Mouse (Mus musculus) macrophage (primary cell): Measurements from ENCODE around the gene Arpp21. TPM values are rescaled to one million over a fixed set of nuclear protein-coding genes. Genes with fewer than 3 reads are reported as not detected.
"Not testable (repeated sequence)": the region's sequence is repeated elsewhere in the genome, so short reads cannot be mapped to it uniquely, and the experiment has no call there.

Experiments
- H3K27ac ChIP-seq: fragments of 350-480 bp; formaldehyde crosslinking; 2 replicates; pipeline ENCODE4 v1.9.0; 2021
- H3K36me3 ChIP-seq: fragments of 350-480 bp; formaldehyde crosslinking; 2 replicates; pipeline ENCODE4 v1.9.0; 2021; ENCODE audit errors: inconsistent target
- H3K4me3 ChIP-seq: fragments of 350-480 bp; formaldehyde crosslinking; 2 replicates; pipeline ENCODE4 v1.9.0; 2021; ENCODE audit errors: inconsistent target
- H3K79me2 ChIP-seq: fragments of 350-480 bp; formaldehyde crosslinking; 2 replicates; pipeline ENCODE4 v1.9.0; 2021; ENCODE audit errors: inconsistent target
- WGBS: methylation state at CpG from one replicate; pipeline ENCODE4 v1.1.7; 2026; ENCODE audit warnings: inconsistent platforms; ENCODE audit not compliant: missing documents; 5-methylcytosine and 5-hydroxymethylcytosine counted together
- polyA plus RNA-seq: library from polyadenylated mRNA; stranded (reverse); fragments of 250-400 nt; gene quantifications from 3 replicates; pipeline ENCODE4 v1.2.4, GENCODE M21; 2018; ENCODE audit warnings: inconsistent platforms

Gene Arpp21
- polyA plus RNA-seq, 1 experiment from 2014 or later: 0.19 TPM

DNA sequence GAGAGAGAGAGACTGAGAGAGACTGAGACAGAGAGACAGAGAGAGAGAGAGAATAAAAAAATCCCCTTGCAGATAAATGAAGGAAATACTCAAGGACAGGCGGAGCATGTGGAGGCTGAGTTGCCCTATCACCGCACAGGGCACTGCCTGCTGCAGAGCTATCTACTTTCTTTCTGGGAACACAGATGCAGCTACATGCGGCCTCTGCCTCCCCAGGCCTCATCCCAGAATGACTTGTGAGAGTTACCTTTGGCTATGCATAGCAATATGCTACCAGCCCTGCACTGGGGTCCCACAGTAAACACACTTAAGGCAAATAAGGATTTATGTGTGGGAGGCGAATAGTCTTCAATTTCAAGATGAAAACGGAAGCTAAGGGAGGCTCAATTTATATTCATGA is 164.8 kb downstream of the Arpp21 start:
- no peaks in the 10 kb centered on the region for H3K36me3 ChIP-seq
- 89% methylated on average over 5 of the region's 5 CpGs for WGBS
- no peak overlapping the region for H3K4me3 ChIP-seq

DNA sequence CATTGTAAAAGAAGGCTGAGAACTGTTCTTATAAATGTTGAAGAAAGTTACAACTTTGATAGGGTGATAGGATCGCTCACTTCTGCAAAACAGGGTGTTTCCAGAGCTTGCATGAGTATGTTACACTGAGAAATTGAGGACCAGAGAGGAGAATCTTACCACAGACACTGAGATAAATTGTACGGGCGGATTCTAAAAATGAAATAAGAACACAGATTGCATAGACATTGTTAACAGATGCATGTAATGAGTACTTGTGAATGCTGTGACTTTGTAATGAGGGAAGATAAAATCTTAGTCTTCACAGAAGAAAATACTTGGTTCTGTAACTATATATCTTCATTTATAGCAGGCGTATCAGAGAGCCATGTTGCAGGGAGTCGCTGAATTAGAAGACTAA is 167.5 kb downstream of the Arpp21 start:
- Histone ChIP-seq H3K4me3 (no peak overlapping the region), H3K36me3 (no peaks in the 10 kb centered on the region), H3K27ac (no peak overlapping the region), H3K79me2 (no peaks in the 10 kb centered on the region)
- 86% methylated on average over 5 of the region's 5 CpGs for WGBS

More for the DNA sequence above, 164.8 kb downstream of the Arpp21 start:
- Histone ChIP-seq H3K27ac (no peak overlapping the region), H3K79me2 (no peaks in the 10 kb centered on the region)

GRCm38 (mm10) chr9:112060696-112061425 is 174.9 kb downstream of the Arpp21 start:
- no peak overlapping the region for H3K4me3 ChIP-seq
- WGBS: 46% methylated on average over 6 of the region's 6 CpGs
- H3K27ac ChIP-seq: no peak overlapping the region
- no peaks in the 10 kb centered on the region for H3K36me3 ChIP-seq
- H3K79me2 ChIP-seq: no peaks in the 10 kb centered on the region

- H3K27ac ChIP-seq: no peak overlapping the region
- H3K4me3 ChIP-seq: no peak overlapping the region
- no peaks in the 10 kb centered on the region for H3K79me2 ChIP-seq
- H3K36me3 ChIP-seq: no peaks in the 10 kb centered on the region
- 84% methylated on average over 6 of the region's 6 CpGs for WGBS
Observed at GRCm38 (mm10) chr9:112054807-112055381, 180.8 kb downstream of the Arpp21 start.

GRCm38 (mm10) chr9:112047903-112048467 is 187.8 kb downstream of the Arpp21 start:
- WGBS: 93% methylated on average over 8 of the region's 9 CpGs
- Histone ChIP-seq H3K79me2 (no peaks in the 10 kb centered on the region), H3K27ac (no peak overlapping the region), H3K36me3 (no peaks in the 10 kb centered on the region), H3K4me3 (no peak overlapping the region)

DNA sequence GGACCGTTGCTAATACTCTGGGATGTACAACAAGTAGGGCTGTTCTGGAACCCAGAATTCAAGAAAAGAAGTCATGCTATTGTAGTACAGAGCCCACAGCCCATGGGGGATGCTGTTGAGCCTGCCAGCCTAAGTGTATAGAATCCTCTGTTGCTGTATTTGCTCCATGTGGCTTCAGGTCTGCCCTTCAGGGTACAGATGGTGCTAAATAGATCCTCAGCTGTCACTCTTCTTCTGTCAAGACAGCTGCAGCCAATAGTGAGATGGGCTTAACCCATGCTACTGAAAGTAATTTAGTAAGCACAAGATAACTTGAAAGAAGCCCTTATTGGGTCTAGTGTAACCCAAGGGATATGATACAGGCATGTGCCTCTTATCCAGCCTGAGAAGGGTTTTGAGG is 195.2 kb downstream of the Arpp21 start:
- H3K36me3 ChIP-seq: no peaks in the 10 kb centered on the region
- H3K27ac ChIP-seq: no peak overlapping the region
- H3K4me3 ChIP-seq: no peak overlapping the region
- WGBS: 64% methylated on average over 1 of the region's 1 CpGs
- H3K79me2 ChIP-seq: no peaks in the 10 kb centered on the region

- no peak overlapping the region for H3K4me3 ChIP-seq
- no peak overlapping the region for H3K27ac ChIP-seq
- 78% methylated on average over 9 of the region's 9 CpGs for WGBS
- H3K36me3 ChIP-seq: no peaks in the 10 kb centered on the region
- H3K79me2 ChIP-seq: no peaks in the 10 kb centered on the region
Observed at GRCm38 (mm10) chr9:112037732-112038131, 198.0 kb downstream of the Arpp21 start.

GRCm38 (mm10) chr9:112033840-112034239 is 201.9 kb downstream of the Arpp21 start:
- not testable (repeated sequence) for H3K36me3 ChIP-seq, H3K4me3 ChIP-seq, H3K79me2 ChIP-seq, H3K27ac ChIP-seq
- 51% methylated on average over 3 of the region's 10 CpGs for WGBS

- no peak overlapping the region for H3K4me3 ChIP-seq
- H3K79me2 ChIP-seq: no peaks in the 10 kb centered on the region
- no peaks in the 10 kb centered on the region for H3K36me3 ChIP-seq
- 86% methylated on average over 7 of the region's 7 CpGs for WGBS
- H3K27ac ChIP-seq: no peak overlapping the region
Observed at GRCm38 (mm10) chr9:112032169-112032568, 203.6 kb downstream of the Arpp21 start.

DNA sequence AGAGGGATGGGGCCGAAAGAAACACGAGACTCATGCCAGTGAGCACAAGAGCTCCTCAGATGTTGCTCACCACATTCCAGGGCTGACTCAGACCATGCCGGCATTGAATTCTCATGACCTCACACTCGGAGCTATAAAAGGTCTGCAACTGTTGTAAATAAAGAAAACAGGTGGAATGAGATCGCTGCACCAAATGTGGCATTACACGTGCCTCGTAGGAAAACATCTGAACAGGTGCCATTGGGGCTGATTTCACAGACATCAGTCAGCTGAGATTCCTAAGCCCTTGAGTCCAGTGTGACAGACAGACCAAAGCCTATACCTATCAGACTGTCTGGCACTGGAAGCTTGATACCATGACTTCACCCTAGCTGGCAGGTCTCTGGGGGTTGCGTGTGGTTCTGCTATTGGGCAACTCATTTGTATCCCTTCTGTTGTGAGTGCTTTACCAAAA is 212.1 kb downstream of the Arpp21 start:
- Histone ChIP-seq H3K4me3 (no peak overlapping the region), H3K79me2 (no peaks in the 10 kb centered on the region), H3K36me3 (no peaks in the 10 kb centered on the region), H3K27ac (no peak overlapping the region)
- 91% methylated on average over 8 of the region's 8 CpGs for WGBS

DNA sequence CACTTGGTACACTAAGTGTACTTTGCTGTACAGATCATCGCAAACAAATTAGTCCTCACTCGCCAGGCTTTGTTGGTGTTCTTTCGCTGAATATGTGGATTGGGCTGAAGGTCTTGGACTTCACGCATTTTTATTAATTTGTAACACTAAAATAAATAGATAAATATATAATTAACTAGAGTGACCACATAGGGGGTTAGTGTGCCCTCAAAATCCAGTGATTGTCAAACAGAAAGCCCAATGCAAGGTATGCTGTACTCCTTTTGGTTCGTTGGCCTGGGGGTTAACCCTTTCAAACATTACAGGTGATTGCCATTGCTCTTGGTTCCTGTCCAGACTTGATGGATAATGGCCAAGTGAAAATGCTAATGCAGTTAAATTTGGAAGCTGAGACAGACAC is 212.6 kb downstream of the Arpp21 start:
- H3K4me3 ChIP-seq: no peak overlapping the region
- no peak overlapping the region for H3K27ac ChIP-seq
- WGBS: 97% methylated on average over 5 of the region's 5 CpGs
- no peaks in the 10 kb centered on the region for H3K79me2 ChIP-seq
- no peaks in the 10 kb centered on the region for H3K36me3 ChIP-seq
